Mouse (Mus musculus) ES-Bruce4 (cell line): ENCODE data around the gene Pnpo.

Experiments used
- CTCF ChIP-seq: IDR thresholded peaks from one replicate; pipeline ENCODE4 v1.8.1; 2011; ENCODE audit warnings: low read depth, low read length
- EP300 ChIP-seq: IDR thresholded peaks from 2 replicates; pipeline ENCODE4 v1.6.1; 2011; ENCODE audit warnings: low read depth, low read length; ENCODE audit not compliant: insufficient read depth

GRCm38 (mm10) chr11:96968476-96968875, 24.7 kb upstream of the Pnpo start:
- no peak for TF ChIP-seq CTCF
- TF ChIP-seq EP300 = no peak
